15 mouse cellular contexts compared by ENCODE assay signal in the genomic region with DNA sequence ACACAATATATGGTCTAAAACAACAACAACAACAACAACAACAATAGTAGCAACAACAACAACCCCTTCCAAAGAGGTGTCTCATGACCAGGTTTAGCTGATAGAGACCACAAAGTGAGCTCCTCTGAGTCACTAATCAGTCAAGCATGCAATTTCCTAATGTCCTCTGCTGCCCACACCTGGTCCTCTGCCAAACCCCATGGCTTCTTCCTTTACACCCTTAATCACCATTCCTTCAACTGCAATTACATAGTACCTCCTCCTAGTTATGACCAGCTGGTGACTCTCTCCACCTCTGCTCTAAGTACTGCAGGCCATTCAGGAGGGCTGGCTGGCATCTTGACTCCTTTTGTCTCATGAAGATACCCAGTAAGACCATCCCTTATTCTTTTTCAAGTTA. TPM values are rescaled to one million over a fixed set of nuclear protein-coding genes. Genes with fewer than 3 reads are reported as not detected.
DNase-seq lines count a peak whose midpoint lies in the region; ATAC-seq and TF ChIP-seq lines count a peak whose summit lies in the region.
"Had no signal": no experiment of that assay in that cellular context is flagged by ENCODE, and none has a peak within 500 bp of the region (broad histone marks: within the 10 kb centered on the region; RNA-seq: fewer than 3 reads in every experiment).

No protein-coding gene starts in this region.

- 0 out of 2 replicates have a peak overlapping the region, but pooled peaks have one; percentile 3 for H3K27ac ChIP-seq in liver, adult 2 months (replicated peaks; ENCODE audit: insufficient read depth, low read depth, low read length)
- H3K27ac ChIP-seq in liver, embryonic 12.5 days, result no peak overlapping the region
- H3K27ac ChIP-seq in small intestine, adult 2 months (ENCODE audit: insufficient read depth, low read depth, low read length), result peak overlapping the region; percentile 83
- H3K27ac ChIP-seq: heart, adult 2 months; lung, embryonic 15.5 days; midbrain, embryonic 13.5 days had no signal

- peaks cover 18% of the 10 kb centered on the region for H3K79me2 ChIP-seq in liver, adult 2 months (ENCODE audit: control insufficient read depth, insufficient read depth, low read length)

- peak; percentile 39 to 59 for DNase-seq in cerebellum, postnatal 14 days
- no peak for DNase-seq in cerebellum, adult 8-10 months
- no peak for DNase-seq in liver, adult 2 months (ENCODE audit: extremely low read depth, low read depth, low spot score)
- no peak for DNase-seq in layer of hippocampus, adult 18-20 months (ENCODE audit: low spot score in 2 of 2)
- DNase-seq in right cerebral cortex, postnatal 25 days, result no peak
- DNase-seq: heart, adult 2 months; heart, postnatal 36 days; retina, postnatal 1 day; thymus, postnatal 25 days had no signal

- no peak for ATAC-seq in liver, embryonic 12.5 days
- peak; percentile 40 for ATAC-seq in granulocyte monocyte progenitor cell, adult 5-6 weeks (replicated peaks; ENCODE audit: poor library complexity, severe bottlenecking)
- ATAC-seq: CD4-positive, CD25-positive, alpha-beta regulatory T cell, adult 4 months; midbrain, embryonic 13.5 days had no signal

- H3K4me2 ChIP-seq in liver, embryonic 12.5 days, result no peak overlapping the region
- H3K4me2 ChIP-seq: lung, embryonic 15.5 days; midbrain, embryonic 13.5 days had no signal

- no peak for TF ChIP-seq POLR2A in liver, adult 2 months (IDR thresholded peaks at IDR 0.05; ENCODE audit: extremely low read depth, insufficient read depth, low read length)
- TF ChIP-seq POLR2A in small intestine, adult 2 months (IDR thresholded peaks at IDR 0.05; ENCODE audit: low read depth, low read length), result no peak

- no peaks in the 10 kb centered on the region for H3K9me3 ChIP-seq in liver, embryonic 12.5 days (replicated peaks)
- H3K9me3 ChIP-seq: lung, embryonic 15.5 days; midbrain, embryonic 13.5 days had no signal

- no peaks in the 10 kb centered on the region for H3K27me3 ChIP-seq in liver, adult 2 months (ENCODE audit: control insufficient read depth, insufficient read depth, low read length)
- no peaks in the 10 kb centered on the region for H3K27me3 ChIP-seq in liver, embryonic 12.5 days (replicated peaks)
- H3K27me3 ChIP-seq in small intestine, adult 2 months (ENCODE audit: control insufficient read depth, insufficient read depth, low read length), result no peaks in the 10 kb centered on the region
- H3K27me3 ChIP-seq: lung, embryonic 15.5 days; midbrain, embryonic 13.5 days had no signal

- no peak for TF ChIP-seq CTCF in liver, adult 2 months (IDR thresholded peaks at IDR 0.05; ENCODE audit: low read depth, low read length)
- no peak for TF ChIP-seq CTCF in small intestine, adult 2 months (IDR thresholded peaks at IDR 0.05; ENCODE audit: extremely low read depth, insufficient read length, insufficient replicate concordance, low read depth, low read length)

- H3K4me3 ChIP-seq in liver, adult 2 months (ENCODE audit: insufficient read depth, low read depth, low read length), result no peak overlapping the region
- no peak overlapping the region for H3K4me3 ChIP-seq in liver, embryonic 12.5 days
- H3K4me3 ChIP-seq in small intestine, adult 2 months (ENCODE audit: low read depth, low read length), result no peak overlapping the region
- H3K4me3 ChIP-seq: heart, adult 2 months; lung, embryonic 15.5 days; midbrain, embryonic 13.5 days had no signal

- peaks cover 31% of the 10 kb centered on the region for H3K4me1 ChIP-seq in liver, adult 2 months (ENCODE audit: control insufficient read depth, insufficient read depth, low read length)
- H3K4me1 ChIP-seq in liver, embryonic 12.5 days, result peaks cover 8% of the 10 kb centered on the region
- peaks cover 55% of the 10 kb centered on the region for H3K4me1 ChIP-seq in small intestine, adult 2 months (ENCODE audit: control insufficient read depth, insufficient read depth, insufficient read length, low read length)
- H3K4me1 ChIP-seq: lung, embryonic 15.5 days had no signal

- peaks cover 20% of the 10 kb centered on the region for H3K36me3 ChIP-seq in liver, adult 2 months (ENCODE audit: control insufficient read depth, insufficient read depth, low read length)
- H3K36me3 ChIP-seq in liver, embryonic 12.5 days, result peaks cover 11% of the 10 kb centered on the region
- peaks cover 11% of the 10 kb centered on the region for H3K36me3 ChIP-seq in small intestine, adult 2 months (ENCODE audit: control insufficient read depth, insufficient read depth, low read length)
- H3K36me3 ChIP-seq: lung, embryonic 15.5 days had no signal

- H3K9ac ChIP-seq in liver, adult 2 months (ENCODE audit: low read depth, low read length), result no peak overlapping the region
- H3K9ac ChIP-seq in liver, embryonic 12.5 days, result no peak overlapping the region
- H3K9ac ChIP-seq: lung, embryonic 15.5 days; midbrain, embryonic 13.5 days had no signal

RNA-seq across cellular contexts. Expression of a gene that starts 60.0 kb away (rescaled TPM):
- total RNA-seq in liver, adult 2 months (2014; rRNA removed), result 156 and 189 TPM in 2 replicates
- polyA plus RNA-seq in liver, adult 2 months (2012; rRNA removed), result 21.4 and 31.5 TPM in 2 replicates
- polyA plus RNA-seq in liver, embryonic 12.5 days (2016; fragmentation: Nextera tagmentation; extraction: Ambion mirVana), result 14.5 and 14.7 TPM in 2 replicates
- total RNA-seq in granulocyte monocyte progenitor cell, adult 5-6 weeks (2014; fragmentation: Nextera tagmentation), result 71.4 and 91.9 TPM in 2 replicates
- total RNA-seq in granulocyte monocyte progenitor cell, adult 5-6 weeks (2017), result 143 and 157 TPM in 2 replicates
- 16.3 and 44.1 TPM in 2 replicates for polyA plus RNA-seq in small intestine, adult 2 months (2012; rRNA removed)
- total RNA-seq in layer of hippocampus, adult 18-20 months (2021), result 10 to 100 TPM; 86.1 to 90.8 TPM

Comparison
In these comparisons a context has a peak if more than half of its experiments do, and no peak if none do; other contexts are left out.
1. DNase-seq: peak in cerebellum, postnatal 14 days (2 of 2); none in cerebellum, adult 8-10 months (single experiment), liver, adult 2 months (single experiment), layer of hippocampus, adult 18-20 months (0 of 2) and right cerebral cortex, postnatal 25 days (single experiment).